Mouse (Mus musculus): Measurements from ENCODE around the gene Fabp3. TPM values are rescaled to one million over a fixed set of nuclear protein-coding genes. Genes with fewer than 3 reads are reported as not detected.

Gene Fabp3
- total RNA-seq, 2 experiments from 2014 or later, result 0.33 TPM; not detected in 1

DNA sequence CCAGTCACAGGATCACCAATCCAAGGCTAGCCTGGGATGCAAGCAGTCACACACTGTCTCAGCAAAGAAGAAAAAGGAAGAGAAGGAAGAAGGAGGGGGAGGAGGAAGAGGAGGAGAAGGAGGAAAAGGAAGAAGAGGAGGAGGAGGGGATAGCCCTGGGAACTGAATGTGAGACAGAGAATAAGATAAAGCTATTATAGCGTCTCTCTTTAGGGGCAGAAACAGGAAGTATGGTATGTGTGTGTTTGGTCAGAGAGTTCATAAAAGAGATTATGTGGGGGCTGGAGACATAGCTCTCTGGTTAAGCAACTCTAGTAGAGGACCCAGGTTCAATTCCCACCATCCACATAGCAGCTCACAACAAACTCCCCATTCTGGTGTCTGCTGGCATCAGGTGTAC lies 14.8 kb downstream of the Fabp3 start:
- no peak for ATAC-seq (ENCODE audit: poor library complexity, severe bottlenecking)

DNA sequence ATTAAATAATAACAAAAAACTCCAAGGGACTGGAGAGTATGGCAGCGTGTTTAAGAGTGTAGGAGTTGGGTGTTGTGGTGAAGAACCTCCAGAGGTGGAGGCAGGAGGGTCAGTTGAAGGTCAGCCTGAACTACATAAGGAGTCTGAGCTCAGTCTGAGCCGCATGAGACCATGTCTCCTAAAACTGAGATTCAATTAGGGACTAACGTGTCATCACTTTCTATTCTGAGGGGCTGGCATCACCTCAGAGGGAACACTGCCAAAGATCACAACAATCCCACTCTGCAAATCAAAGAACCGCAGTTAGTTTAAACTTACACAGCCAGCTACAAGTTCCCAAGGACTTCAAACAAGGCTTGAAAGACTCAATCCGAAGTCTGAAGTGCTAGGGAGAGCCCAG lies 15.2 kb downstream of the Fabp3 start:
- ATAC-seq (ENCODE audit: poor library complexity, severe bottlenecking), result no peak

DNA sequence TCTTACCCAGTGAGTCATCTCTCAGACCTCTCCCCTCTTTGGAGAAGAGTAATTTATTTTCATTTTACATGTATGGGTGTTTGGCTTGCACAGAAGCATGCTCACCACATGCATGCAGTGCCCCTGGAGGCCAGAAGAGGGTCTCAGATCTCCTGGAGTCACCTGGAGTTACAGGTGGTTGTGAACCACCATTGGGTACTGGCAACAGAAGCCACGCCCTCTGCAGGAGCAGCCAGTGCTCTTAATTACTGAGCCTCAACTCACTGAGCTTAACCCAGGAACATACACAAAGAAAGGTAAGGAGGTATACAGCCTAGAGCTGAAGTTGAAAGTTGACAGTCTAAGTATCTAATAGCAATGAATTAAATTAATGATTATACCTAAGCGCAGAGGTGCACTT lies 17.1 kb downstream of the Fabp3 start:
- ATAC-seq (ENCODE audit: poor library complexity, severe bottlenecking), result no peak

DNA sequence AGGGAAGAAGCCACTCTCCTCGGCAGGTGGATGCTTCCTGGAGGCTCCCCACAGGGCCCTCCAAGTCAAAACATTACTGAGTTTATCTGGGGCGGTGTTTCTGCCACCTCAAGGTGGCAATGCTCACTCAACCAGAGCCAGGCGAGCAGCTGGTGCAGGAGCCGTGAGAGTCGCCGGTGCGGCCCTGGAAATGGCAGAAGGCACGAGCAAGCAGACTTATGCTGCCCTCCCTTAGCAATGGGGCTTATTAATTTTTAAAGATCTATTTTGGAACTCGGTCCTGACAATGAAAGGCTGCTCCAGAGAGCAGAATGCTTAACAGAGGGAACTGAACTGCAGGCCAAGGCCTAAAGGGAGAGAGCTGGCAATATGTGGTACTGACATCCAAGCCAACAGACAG lies 19.0 kb downstream of the Fabp3 start:
- no peak for ATAC-seq (ENCODE audit: poor library complexity, severe bottlenecking)

DNA sequence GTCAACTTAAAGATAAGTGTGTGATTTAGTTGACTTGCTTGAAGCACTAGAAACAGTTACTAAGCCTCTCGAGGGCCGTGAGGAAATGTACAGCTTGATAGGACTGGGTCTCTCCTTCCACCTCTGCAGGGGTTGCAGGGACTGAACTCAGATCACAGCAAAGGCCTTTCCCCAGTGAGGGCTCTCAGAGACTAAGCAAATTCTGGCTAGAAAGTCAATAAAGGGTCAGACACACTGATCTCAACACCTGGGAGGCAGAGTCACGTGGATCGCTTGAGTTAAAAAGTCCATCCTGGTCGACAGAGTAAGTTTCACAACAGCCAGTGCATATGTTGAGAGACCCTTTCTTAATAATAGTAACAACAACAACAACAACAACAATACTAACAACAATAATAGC lies 27.5 kb downstream of the Fabp3 start:
- no peak for ATAC-seq (ENCODE audit: poor library complexity, severe bottlenecking)

DNA sequence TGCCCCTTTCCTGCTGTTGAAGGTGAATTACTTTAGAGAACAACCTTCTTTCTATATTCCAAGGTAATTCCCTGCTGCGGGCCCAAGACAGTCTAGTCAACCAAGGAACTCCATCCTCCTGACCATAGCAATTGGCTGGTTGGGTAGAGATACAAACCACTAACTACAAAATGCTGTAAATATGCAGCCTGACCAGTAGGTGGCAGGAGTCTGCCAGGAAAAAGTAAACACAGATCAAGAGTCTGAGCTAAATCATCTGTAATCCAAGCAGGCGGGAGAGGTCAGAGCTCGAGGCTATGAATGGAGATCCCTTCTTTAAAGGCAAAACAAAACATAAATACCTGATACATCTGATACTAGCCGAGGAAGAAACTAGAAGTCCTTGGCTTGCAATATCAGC lies 33.3 kb downstream of the Fabp3 start:
- ATAC-seq (ENCODE audit: poor library complexity, severe bottlenecking), result peak; percentile 77

DNA sequence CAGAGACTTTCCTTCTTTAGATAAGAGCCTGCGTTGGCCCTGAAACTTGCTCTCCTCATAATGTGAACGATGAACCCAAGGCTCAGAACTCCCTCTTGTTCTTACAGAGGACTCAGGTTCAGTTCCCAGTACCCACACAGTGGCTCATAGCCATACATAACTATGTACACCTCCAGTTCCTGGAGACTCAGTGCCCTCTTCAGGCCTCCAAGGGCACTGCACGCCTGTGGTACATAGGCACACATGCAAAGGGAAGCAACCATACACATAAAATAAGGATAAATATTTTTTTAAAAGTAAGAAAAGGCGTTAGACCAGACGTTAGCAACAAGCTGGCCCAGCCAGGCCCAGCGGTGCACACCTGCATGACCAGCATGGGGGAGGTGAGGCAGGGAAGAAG lies 41.3 kb downstream of the Fabp3 start:
- no peak for ATAC-seq (ENCODE audit: poor library complexity, severe bottlenecking)

DNA sequence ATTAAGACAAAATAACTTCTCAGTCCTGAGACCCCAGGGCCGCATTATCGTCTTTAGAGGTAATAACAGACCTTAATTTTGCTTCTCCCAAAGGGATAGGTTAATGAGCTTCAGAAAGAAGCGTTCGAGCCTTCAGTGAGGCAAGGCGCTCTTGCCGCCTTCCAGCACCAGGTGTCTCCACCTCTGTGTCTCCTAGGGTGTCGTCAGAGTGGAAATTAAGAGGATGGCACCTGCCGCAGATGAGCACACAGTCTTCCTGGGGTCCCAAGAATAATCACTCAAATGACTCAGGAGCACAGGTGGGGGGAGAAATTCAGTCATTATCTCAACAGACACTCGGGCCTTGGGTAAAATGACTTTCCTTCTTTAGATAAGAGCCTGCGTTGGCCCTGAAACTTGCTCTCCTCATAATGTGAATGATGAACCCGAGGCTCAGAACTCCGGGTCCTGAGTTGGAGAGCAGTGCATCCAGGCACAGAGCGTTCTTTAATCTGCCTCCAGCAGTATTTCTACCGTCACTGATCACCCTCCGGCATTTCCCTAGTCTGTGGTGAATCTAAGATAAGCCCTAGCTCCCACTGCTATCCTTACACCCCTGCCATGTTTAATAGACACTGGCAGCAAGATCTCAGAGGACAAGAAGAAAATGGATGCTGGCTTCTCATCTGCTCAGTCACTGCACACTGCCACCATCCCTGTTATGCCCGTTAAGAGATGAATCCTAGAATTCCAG lies 42.5 kb downstream of the Fabp3 start:
- no peak for ATAC-seq (ENCODE audit: poor library complexity, severe bottlenecking)

DNA sequence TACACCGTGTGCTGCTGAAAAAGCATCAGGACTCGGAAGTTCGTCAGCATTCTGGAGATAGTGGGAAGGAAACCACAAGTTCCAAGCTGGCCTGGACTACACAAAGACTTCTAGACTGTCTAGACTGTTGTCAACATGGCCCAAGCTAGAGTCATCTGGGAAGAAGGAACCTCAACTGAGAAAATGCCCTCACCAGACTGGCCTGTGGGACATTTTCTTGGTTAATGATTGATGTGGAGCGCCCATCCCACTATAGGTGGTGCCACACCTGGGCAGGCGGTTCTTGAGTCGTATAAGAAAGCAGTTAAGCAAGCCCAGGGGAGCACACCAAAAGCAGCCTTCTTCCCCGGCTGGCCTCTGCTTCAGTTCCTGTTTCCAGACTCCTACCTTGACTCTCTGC lies 44.2 kb downstream of the Fabp3 start:
- ATAC-seq (ENCODE audit: poor library complexity, severe bottlenecking), result no peak

DNA sequence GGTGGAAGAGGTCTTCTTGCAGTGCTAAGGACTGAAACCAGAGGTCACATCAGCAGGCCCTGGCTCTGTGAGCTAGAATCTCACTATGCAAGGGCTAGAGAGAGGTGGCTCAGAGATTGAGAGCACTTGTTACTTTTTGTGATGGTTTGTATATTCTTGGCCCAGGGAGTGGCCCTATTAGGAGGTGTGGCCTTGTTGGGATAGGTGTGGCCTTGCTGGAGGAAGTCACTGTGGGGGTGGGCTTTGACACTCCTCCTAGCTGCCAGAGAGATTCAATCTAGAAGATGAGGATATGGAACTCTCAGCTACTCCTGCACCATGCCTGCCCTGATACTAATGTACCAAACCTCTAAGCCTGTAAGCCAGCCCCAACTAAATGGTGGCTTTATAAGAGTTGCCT lies 49.6 kb downstream of the Fabp3 start:
- ATAC-seq (ENCODE audit: poor library complexity, severe bottlenecking), result no peak

DNA sequence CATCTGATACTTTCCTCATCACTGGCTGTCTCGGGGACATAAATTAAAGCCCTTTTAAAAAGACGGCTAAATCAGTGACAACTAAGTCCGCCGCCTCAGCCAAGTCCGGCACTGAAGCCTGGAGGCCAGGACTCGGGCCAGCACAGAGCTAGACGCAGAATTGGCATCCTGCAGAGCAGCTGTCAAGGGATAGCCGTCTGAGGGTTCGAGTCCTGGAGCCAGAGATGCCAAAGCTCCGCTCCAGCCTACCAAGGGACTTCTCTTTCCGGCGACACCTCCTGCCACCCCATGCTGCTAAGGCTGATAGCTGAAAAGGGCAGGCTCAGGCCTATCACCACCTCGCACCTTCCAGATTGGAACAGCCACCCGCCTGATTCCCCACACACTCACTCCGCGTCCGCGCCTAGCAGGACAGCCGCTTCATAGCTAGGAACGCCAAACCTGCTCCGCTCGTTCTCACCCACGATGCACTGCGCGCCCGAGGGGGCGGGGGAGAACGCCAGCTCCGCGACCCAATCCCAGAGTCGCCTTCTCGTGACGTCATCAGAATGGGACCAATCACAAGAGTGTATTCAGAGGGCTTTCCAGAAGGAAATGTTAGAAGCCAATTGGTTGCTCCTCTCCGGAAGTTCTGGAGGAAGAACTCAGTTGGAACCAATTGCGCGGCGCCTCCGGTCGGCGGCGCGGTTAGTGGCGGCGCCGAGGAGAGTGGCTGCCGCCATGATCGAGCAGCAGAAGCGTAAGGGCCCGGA lies 51.3 kb downstream of the Fabp3 start, which contains the start of the genes Zcchc17 and Snrnp40:
Zcchc17 (minus strand) TSS at position 458 of the 752 bp plus-strand sequence.
Snrnp40 (plus strand) TSS at position 647 of the 752 bp plus-strand sequence.
- peak; percentile 97 for ATAC-seq (ENCODE audit: poor library complexity, severe bottlenecking)

DNA sequence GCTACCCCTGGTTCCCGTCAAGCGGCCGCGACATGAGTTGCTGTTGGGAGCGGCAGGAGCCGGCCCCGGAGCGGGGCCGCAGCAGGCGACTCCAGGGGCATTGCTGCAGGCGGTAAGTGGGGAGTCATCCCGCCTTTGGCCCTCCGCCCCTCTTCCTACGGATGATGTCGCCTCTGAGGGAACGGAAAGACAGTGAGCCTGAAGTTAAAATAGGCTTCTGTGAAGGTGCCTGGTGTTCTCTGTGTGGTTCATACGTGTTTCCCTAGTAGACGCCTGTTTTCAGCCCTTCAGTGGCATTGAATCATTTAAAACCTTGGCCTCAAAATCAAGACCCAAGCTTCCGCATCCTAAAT lies 51.8 kb downstream of the Fabp3 start:
- no peak for ATAC-seq (ENCODE audit: poor library complexity, severe bottlenecking)

Other genes with a start within 250 kb of the Fabp3 start
- gene Pef1, start 206.0 kb upstream of the Fabp3 start, total RNA-seq (2015), result 53.1 TPM in 2 replicates
- 12.3 and 18.0 TPM in 2 replicates for gene Pef1, start 206.0 kb upstream of the Fabp3 start, total RNA-seq (2017)
- not detected in 2 replicates for gene Hcrtr1, start 169.2 kb upstream of the Fabp3 start, total RNA-seq (2015)
- not detected in 2 replicates for gene Hcrtr1, start 169.2 kb upstream of the Fabp3 start, total RNA-seq (2017)
- 11.4 and 12.3 TPM in 2 replicates for gene Tinagl1, start 133.5 kb upstream of the Fabp3 start, total RNA-seq (2015)
- 8.3 and 13.7 TPM in 2 replicates for gene Tinagl1, start 133.5 kb upstream of the Fabp3 start, total RNA-seq (2017)
- not detected in 2 replicates for gene Gm853, start 86.2 kb upstream of the Fabp3 start, total RNA-seq (2015)
- gene Gm853, start 86.2 kb upstream of the Fabp3 start, total RNA-seq (2017), result not detected in 2 replicates
- gene Serinc2, start 29.4 kb upstream of the Fabp3 start, total RNA-seq (2015), result 0.16 and 0.27 TPM in 2 replicates
- not detected in 2 replicates for gene Serinc2, start 29.4 kb upstream of the Fabp3 start, total RNA-seq (2017)
- not detected in 2 replicates for gene Gm10570, start 79 bp downstream of the Fabp3 start, total RNA-seq (2015)
- not detected in 2 replicates for gene Gm10570, start 79 bp downstream of the Fabp3 start, total RNA-seq (2017)
- 13.9 and 15.0 TPM in 2 replicates for gene Zcchc17, start 51.3 kb downstream of the Fabp3 start, total RNA-seq (2015)
- 52.1 and 68.3 TPM in 2 replicates for gene Zcchc17, start 51.3 kb downstream of the Fabp3 start, total RNA-seq (2017)
- gene Snrnp40, start 51.5 kb downstream of the Fabp3 start, total RNA-seq (2015), result 49.8 and 50.6 TPM in 2 replicates
- 52.9 and 54.7 TPM in 2 replicates for gene Snrnp40, start 51.5 kb downstream of the Fabp3 start, total RNA-seq (2017)